Mouse (Mus musculus): ENCODE data around the gene Rgs14. TPM values are rescaled to one million over a fixed set of nuclear protein-coding genes. Genes with fewer than 3 reads are reported as not detected.
A peak's percentile ranks its signal among the peaks of the same experiment; 100 is the strongest.

Rgs14 gene
- polyA plus RNA-seq, 1 experiment = 51.6 TPM

DNA sequence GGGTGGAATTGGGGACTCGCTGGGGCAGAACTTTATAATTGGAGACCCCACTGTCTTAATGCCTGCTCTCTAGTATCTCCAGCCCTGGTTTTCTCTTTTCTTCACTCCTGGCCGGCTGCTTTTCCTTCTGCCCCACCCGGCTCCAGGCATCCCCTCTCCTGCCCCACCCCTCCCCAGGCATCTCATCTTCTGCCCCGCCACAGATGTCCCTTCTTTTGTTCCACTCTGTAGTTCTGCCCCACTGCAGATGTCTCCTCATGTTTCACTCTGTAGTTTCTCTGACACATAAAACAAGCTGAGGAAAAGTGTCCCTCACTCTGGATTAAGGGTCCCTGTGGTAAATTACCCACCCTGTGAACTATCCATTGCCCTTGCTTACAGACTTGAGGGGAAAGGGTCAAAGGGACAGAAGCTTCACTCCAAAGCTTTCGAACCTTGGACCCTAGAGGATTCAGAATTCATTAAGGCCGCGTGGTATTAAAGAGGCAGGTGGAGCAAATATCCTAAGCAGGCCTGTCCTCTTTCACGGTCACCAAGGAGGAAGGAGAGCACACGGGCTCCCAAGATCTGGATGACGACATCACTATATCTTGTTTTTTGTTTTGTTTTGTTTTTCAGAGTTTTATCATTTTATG is 32.1 kb upstream of the Rgs14 start:
- Histone ChIP-seq H3K4me1 (ENCODE audit: control insufficient read depth, insufficient read depth, low read length) (no peaks in the 10 kb centered on the region), H3K4me3 (replicated peaks; ENCODE audit: control insufficient read depth, low read depth, low read length) (no peak overlapping the region), H3K27ac (ENCODE audit: control insufficient read depth, insufficient read depth, low read depth, low read length, poor library complexity) (no peak overlapping the region)
- WGBS = 81% methylated on average over 10 of the region's 10 CpGs
- TF ChIP-seq POLR2A (IDR thresholded peaks at IDR 0.05; ENCODE audit: borderline replicate concordance, control insufficient read depth, low read depth, low read length) = no peak
- TF ChIP-seq CTCF (IDR thresholded peaks at IDR 0.05; ENCODE audit: control insufficient read depth, insufficient read depth, low read length) = no peak

DNA sequence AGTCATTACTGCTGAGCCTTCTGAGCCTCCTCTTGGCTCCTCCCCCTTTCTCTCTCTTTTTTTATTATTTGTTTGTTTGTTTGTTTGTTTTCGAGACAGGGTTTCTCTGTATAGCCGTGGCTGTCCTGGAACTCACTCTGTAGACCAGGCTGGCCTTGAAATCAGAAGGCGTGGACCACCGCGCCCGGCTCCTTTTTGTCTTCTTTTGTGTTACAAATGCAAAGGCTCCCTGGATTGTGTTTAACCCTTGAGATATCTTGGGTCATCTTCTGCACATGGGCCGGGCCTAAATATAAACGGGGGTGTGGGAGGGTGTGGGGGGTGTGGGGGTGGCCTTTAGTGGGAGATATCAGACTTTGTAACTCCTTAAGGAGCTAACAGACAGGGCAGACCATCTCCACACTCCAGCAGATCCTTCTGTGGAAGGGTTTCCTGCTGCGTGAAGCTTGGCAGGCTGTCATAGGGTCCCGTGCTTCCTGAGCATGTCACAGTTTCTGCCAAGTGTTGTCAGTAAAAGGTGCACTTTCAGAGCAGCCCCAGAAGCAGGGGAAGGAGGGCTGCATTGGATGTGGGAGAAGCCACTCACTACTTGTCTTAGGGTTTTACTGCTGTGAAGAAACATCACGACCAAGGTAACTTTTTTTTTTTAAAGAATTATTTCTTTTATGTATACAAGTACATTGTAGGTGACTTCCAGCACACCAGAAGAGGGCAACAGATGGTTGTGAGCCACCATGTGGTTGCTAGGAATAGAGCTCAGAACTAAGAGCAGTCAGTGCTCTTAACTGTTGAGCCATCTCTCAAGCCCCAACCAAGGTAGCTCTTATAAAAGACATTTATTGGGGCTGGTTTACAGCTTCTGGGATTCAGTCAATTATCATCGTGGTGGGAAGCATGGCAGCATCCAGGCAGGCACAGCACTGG is 31.1 kb upstream of the Rgs14 start:
- 70% methylated on average over 12 of the region's 12 CpGs for WGBS
- H3K4me3 ChIP-seq (replicated peaks; ENCODE audit: control insufficient read depth, low read depth, low read length) = no peak overlapping the region
- TF ChIP-seq CTCF (IDR thresholded peaks at IDR 0.05; ENCODE audit: control insufficient read depth, insufficient read depth, low read length) (no peak), POLR2A (IDR thresholded peaks at IDR 0.05; ENCODE audit: borderline replicate concordance, control insufficient read depth, low read depth, low read length) (no peak)
- no peaks in the 10 kb centered on the region for H3K4me1 ChIP-seq (ENCODE audit: control insufficient read depth, insufficient read depth, low read length)
- no peak overlapping the region for H3K27ac ChIP-seq (ENCODE audit: control insufficient read depth, insufficient read depth, low read depth, low read length, poor library complexity)

DNA sequence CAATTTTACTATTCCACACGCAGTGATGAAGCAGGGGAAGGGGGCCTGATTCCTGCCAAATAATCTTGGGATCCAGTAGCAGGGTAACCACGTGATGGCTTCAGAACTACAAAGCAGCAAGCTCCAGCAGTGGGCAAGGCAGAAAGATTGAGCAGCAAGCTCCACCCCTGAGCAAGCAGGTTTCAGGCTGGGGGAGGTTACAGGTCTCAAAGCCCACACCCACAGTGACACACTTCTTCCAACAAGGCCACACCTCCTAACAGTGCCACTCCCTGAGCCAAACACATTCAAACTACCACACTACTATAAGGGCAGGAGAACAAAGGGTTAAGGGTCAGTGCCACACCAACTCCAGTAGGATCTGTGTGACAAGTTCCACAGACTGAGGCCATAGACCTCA is 30.3 kb upstream of the Rgs14 start:
- WGBS = 33% methylated on average over 2 of the region's 2 CpGs
- H3K4me1 ChIP-seq (ENCODE audit: control insufficient read depth, insufficient read depth, low read length) = no peaks in the 10 kb centered on the region
- H3K27ac ChIP-seq (ENCODE audit: control insufficient read depth, insufficient read depth, low read depth, low read length, poor library complexity) = no peak overlapping the region
- TF ChIP-seq CTCF (IDR thresholded peaks at IDR 0.05; ENCODE audit: control insufficient read depth, insufficient read depth, low read length) (no peak), POLR2A (IDR thresholded peaks at IDR 0.05; ENCODE audit: borderline replicate concordance, control insufficient read depth, low read depth, low read length) (no peak)
- H3K4me3 ChIP-seq (replicated peaks; ENCODE audit: control insufficient read depth, low read depth, low read length) = no peak overlapping the region

DNA sequence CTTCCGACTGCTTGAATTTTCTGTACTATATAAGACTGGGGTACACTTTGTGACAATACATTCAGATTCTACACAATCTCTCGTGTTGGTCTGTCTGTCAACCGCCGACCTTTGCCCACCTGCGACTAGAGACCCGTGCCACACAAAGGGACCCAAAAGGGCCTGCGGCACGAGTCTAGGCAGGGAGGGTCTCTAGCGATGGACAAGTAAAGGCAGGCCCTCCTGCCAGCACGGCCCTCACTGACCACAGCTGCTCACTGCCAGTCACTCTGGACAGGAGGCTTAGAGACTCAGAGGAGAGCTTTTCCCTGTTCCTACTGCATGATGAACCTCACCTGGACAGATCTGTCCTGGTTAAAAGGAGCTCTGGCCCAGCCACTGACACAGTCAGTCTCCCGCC is 27.1 kb upstream of the Rgs14 start:
- TF ChIP-seq CTCF (IDR thresholded peaks at IDR 0.05; ENCODE audit: control insufficient read depth, insufficient read depth, low read length) = no peak
- no peak for TF ChIP-seq POLR2A (IDR thresholded peaks at IDR 0.05; ENCODE audit: borderline replicate concordance, control insufficient read depth, low read depth, low read length)
- 63% methylated on average over 11 of the region's 11 CpGs for WGBS
- no peaks in the 10 kb centered on the region for H3K4me1 ChIP-seq (ENCODE audit: control insufficient read depth, insufficient read depth, low read length)
- H3K4me3 ChIP-seq (replicated peaks; ENCODE audit: control insufficient read depth, low read depth, low read length) = no peak overlapping the region
- H3K27ac ChIP-seq (ENCODE audit: control insufficient read depth, insufficient read depth, low read depth, low read length, poor library complexity) = no peak overlapping the region

DNA sequence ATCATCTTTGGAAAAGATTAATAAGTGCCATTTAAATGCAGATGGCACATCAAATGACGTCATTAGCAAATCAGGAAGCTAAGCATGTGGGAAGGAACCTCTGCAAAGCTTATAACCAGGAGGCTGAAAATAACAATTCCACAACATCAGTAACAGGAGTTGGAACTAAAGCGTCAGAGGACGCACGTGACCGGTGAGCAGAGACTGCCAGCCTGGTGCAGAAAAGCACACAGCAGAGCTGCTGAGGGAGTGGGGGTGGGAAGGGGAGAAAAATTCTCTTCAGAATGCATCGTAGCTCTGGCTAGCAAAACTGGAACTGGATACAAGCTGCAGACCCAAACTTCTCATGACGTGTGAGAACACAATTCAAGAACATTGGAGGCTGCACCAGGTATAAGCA is 25.2 kb upstream of the Rgs14 start:
- H3K4me3 ChIP-seq (replicated peaks; ENCODE audit: control insufficient read depth, low read depth, low read length) = no peak overlapping the region
- TF ChIP-seq POLR2A (IDR thresholded peaks at IDR 0.05; ENCODE audit: borderline replicate concordance, control insufficient read depth, low read depth, low read length) (no peak), CTCF (IDR thresholded peaks at IDR 0.05; ENCODE audit: control insufficient read depth, insufficient read depth, low read length) (no peak)
- H3K4me1 ChIP-seq (ENCODE audit: control insufficient read depth, insufficient read depth, low read length) = no peaks in the 10 kb centered on the region
- H3K27ac ChIP-seq (ENCODE audit: control insufficient read depth, insufficient read depth, low read depth, low read length, poor library complexity) = no peak overlapping the region
- WGBS = 83% methylated on average over 7 of the region's 7 CpGs

DNA sequence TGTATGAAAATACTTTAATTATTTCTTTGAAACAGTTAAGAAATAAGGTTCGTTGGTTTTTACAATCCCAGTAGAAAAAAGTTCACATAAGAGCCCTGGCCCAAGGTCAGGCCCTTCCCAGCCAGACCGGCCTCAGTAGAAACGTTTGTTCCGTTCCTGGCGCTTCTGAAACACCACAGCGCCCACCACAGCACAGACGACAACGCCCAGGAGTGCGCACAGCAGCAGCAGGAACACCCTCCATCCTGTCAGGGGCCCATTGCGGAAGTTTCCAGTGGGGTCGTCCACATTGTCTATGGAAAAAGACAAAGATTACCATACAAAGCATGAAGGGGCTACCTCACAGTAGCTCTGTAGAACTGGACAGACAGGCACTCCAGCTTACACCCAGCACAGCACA is 22.8 kb upstream of the Rgs14 start:
- H3K4me1 ChIP-seq (ENCODE audit: control insufficient read depth, insufficient read depth, low read length) = no peaks in the 10 kb centered on the region
- TF ChIP-seq POLR2A (IDR thresholded peaks at IDR 0.05; ENCODE audit: borderline replicate concordance, control insufficient read depth, low read depth, low read length) = no peak
- TF ChIP-seq CTCF (IDR thresholded peaks at IDR 0.05; ENCODE audit: control insufficient read depth, insufficient read depth, low read length) = no peak
- H3K4me3 ChIP-seq (replicated peaks; ENCODE audit: control insufficient read depth, low read depth, low read length) = no peak overlapping the region
- WGBS = 83% methylated on average over 11 of the region's 11 CpGs
- no peak overlapping the region for H3K27ac ChIP-seq (ENCODE audit: control insufficient read depth, insufficient read depth, low read depth, low read length, poor library complexity)

DNA sequence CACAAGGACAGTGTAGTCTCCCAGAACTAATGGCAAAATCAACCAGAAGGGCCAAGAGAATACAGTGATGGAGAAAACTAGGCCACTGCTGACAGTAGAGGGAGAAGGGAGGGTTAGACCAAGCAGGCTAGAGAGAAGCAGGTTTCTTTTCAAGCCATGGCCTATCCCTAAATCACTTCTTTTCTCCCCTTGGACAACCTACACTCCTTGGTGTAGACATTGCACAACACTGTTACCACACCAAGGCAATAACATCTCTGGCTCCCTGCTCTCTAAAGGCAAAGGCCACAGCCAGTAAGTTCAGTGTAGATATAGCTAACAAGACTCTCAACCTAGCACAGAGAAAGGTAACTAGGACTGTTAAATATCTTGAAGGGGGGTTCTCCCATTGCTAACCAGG is 8.4 kb upstream of the Rgs14 start:
- peak overlapping the region; percentile 24 for H3K4me3 ChIP-seq (replicated peaks; ENCODE audit: control insufficient read depth, low read depth, low read length)
- peaks cover 5% of the 10 kb centered on the region for H3K4me1 ChIP-seq (ENCODE audit: control insufficient read depth, insufficient read depth, low read length)
- no peak overlapping the region for H3K27ac ChIP-seq (ENCODE audit: control insufficient read depth, insufficient read depth, low read depth, low read length, poor library complexity)
- TF ChIP-seq POLR2A (IDR thresholded peaks at IDR 0.05; ENCODE audit: borderline replicate concordance, control insufficient read depth, low read depth, low read length) = no peak
- TF ChIP-seq CTCF (IDR thresholded peaks at IDR 0.05; ENCODE audit: control insufficient read depth, insufficient read depth, low read length) = no peak

DNA sequence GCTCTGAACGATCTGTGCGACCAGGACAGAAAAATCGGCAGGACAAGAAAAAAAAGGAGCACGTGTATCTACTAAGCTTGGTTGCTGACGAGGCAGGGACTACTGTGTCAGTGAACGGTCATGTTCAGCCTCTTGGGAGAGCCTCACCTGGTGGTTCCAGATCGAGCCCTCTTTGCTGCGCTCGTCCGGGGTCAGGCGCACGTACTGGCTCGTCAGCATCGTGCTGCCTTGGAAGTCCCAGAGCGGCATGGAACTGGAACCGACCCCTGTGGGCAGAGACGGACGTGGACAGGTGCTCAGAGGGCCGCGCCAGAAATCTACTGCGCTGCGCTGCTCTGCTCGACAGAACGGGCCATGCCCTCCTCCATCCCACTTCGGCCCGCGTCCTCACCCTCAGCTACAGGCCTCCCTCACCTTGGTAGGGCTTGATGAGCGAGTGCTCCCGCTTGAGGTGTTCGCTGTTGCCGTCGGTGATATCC is 7.5 kb upstream of the Rgs14 start:
- H3K27ac ChIP-seq (ENCODE audit: control insufficient read depth, insufficient read depth, low read depth, low read length, poor library complexity) = peak overlapping the region; percentile 96
- WGBS = under 1% methylated on average over 32 of the region's 32 CpGs
- peaks cover 5% of the 10 kb centered on the region; the same call in 1 of the 2 replicates for H3K4me1 ChIP-seq (ENCODE audit: control insufficient read depth, insufficient read depth, low read length)
- TF ChIP-seq CTCF (IDR thresholded peaks at IDR 0.05; ENCODE audit: control insufficient read depth, insufficient read depth, low read length) (no peak; the same call in 1 of the 2 replicates), POLR2A (IDR thresholded peaks at IDR 0.05; ENCODE audit: borderline replicate concordance, control insufficient read depth, low read depth, low read length) (no peak)
- H3K4me3 ChIP-seq (replicated peaks; ENCODE audit: control insufficient read depth, low read depth, low read length) = peak overlapping the region; percentile 97
